Mouse (Mus musculus): ENCODE data around the gene Fnip1. TPM values are rescaled to one million over a fixed set of nuclear protein-coding genes. Genes with fewer than 3 reads are reported as not detected.
A peak's percentile ranks its signal among the peaks of the same experiment; 100 is the strongest.

The Fnip1 gene
- polyA plus RNA-seq, 1 experiment from 2014 or later, result 6.0 TPM

DNA sequence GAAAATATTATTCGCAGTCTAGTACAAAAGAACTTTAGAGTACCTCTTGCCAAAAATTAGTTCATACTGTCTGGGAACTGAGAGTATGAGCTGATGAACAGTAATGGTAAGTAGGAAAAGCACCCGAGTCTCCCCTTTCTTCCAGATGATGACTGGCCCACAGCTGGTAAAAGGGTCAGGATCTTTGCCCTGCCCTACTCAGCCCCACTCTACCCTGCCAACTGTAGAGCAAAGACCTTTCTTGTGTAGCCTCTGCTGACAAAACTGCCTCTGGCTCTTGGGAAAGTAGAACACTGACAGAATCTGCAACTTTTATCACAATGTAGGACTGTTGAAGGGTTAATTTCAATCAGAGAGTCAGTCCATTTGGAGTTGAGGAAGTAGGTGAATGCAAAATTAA is 117.0 kb downstream of the Fnip1 start:
- H3K9me3 ChIP-seq (ENCODE audit: control insufficient read depth), result no peaks in the 10 kb centered on the region
- no peak overlapping the region for H3K27ac ChIP-seq (ENCODE audit: low read depth, low read length)
- no peak overlapping the region for H3K9ac ChIP-seq (ENCODE audit: low read depth, low read length)
- H3K4me3 ChIP-seq (ENCODE audit: low read depth, low read length), result no peak overlapping the region
- no peak overlapping the region for H3K4me2 ChIP-seq (replicated peaks; ENCODE audit: low read depth)
- 90% methylated on average over 2 of the region's 2 CpGs for WGBS
- H3K4me1 ChIP-seq (replicated peaks; ENCODE audit: control insufficient read depth, insufficient read depth, low read length), result no peaks in the 10 kb centered on the region
- no peak for TF ChIP-seq CTCF (IDR thresholded peaks at IDR 0.05; ENCODE audit: low read depth)
- no peak for ATAC-seq
- no peaks in the 10 kb centered on the region for H3K27me3 ChIP-seq (replicated peaks; ENCODE audit: control insufficient read depth, insufficient read depth, low read length)
- H3K36me3 ChIP-seq (ENCODE audit: control insufficient read depth, insufficient read depth), result no peaks in the 10 kb centered on the region; the same call in 1 of the 2 replicates

- peak; percentile 60 for TF ChIP-seq CTCF (IDR thresholded peaks at IDR 0.05; ENCODE audit: low read depth)
- Histone ChIP-seq H3K4me2 (replicated peaks; ENCODE audit: low read depth) (no peak overlapping the region), H3K27ac (ENCODE audit: low read depth, low read length) (no peak overlapping the region), H3K36me3 (ENCODE audit: control insufficient read depth, insufficient read depth) (no peaks in the 10 kb centered on the region; the same call in 1 of the 2 replicates), H3K27me3 (replicated peaks; ENCODE audit: control insufficient read depth, insufficient read depth, low read length) (no peaks in the 10 kb centered on the region), H3K4me3 (ENCODE audit: low read depth, low read length) (no peak overlapping the region), H3K9ac (ENCODE audit: low read depth, low read length) (no peak overlapping the region), H3K9me3 (ENCODE audit: control insufficient read depth) (no peaks in the 10 kb centered on the region), H3K4me1 (replicated peaks; ENCODE audit: control insufficient read depth, insufficient read depth, low read length) (no peaks in the 10 kb centered on the region)
- no peak for ATAC-seq
- WGBS, result 85% methylated on average over 5 of the region's 5 CpGs
These were observed 124.8 kb downstream of the Fnip1 start for GRCm38 (mm10) chr11:54562761-54563160.

Other genes starting within 250 kb of the Fnip1 start
- 0.71 and 1.3 TPM in 2 replicates for gene Csf2, start 188.5 kb upstream of the Fnip1 start, polyA plus RNA-seq (2015; fragmentation: Nextera tagmentation; extraction: Ambion mirVana)
- not detected in 2 replicates for gene Il3, start 170.9 kb upstream of the Fnip1 start, polyA plus RNA-seq (2015; fragmentation: Nextera tagmentation; extraction: Ambion mirVana)
- gene Acsl6, start 134.4 kb upstream of the Fnip1 start, polyA plus RNA-seq (2015; fragmentation: Nextera tagmentation; extraction: Ambion mirVana), result 1.2 and 1.3 TPM in 2 replicates
- not detected in 2 replicates for gene Meikin, start 67.5 kb upstream of the Fnip1 start, polyA plus RNA-seq (2015; fragmentation: Nextera tagmentation; extraction: Ambion mirVana)
- 13.5 and 15.9 TPM in 2 replicates for gene Rapgef6, start 84.6 kb downstream of the Fnip1 start, polyA plus RNA-seq (2015; fragmentation: Nextera tagmentation; extraction: Ambion mirVana)